Mouse (Mus musculus): ENCODE measurements around the gene Tcerg1l. TPM values are rescaled to one million over a fixed set of nuclear protein-coding genes. Genes with fewer than 3 reads are reported as not detected.

Gene Tcerg1l
- total and polyA plus RNA-seq, 3 experiments, result 0.13 to 0.81 (median 0.40) TPM

DNA sequence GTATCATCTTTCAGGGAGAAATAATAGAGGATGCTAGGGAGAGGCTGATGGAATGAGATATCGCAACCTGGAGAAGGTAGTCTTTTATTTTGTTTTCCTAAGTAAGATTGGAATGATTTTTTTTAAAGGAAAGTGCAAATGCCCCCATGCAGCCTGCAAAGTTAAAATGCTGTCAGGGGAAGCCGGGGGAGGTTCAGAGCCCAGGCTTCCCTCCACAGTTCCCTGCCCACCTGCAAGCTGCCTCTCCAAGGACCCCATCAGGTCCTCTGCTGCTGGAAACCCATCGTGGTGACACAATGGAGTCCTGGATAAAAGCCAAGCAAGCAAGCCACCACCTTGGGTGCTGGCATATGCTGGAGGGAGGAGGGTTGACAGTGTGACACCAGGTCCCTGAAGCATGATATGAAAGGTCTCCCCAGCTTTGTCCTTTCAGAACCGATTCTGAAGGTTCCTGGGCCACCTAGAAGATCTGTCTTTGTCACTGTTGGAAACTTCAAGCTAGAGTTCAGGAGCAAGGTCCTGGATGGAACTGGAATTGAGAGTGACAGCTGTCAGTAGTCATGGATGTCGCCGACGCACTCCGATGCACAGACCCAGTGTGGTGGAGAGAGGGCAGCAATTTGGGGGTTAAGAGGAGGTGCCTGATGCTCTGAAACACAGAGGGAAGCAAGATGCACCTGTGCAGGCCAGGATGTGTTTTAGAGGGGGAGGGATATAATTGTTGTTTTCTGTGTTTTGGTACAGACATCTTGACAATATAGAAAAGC is 3.2 kb upstream of the Tcerg1l start:
- peaks cover 0 to 17% of the 10 kb centered on the region in 2 experiments; a peak in 2 of 4 replicates for H3K4me1 ChIP-seq (ENCODE audit: control insufficient read depth in 1 of 2, insufficient read depth in 2 of 2)
- in situ Hi-C loops (cut with MboI; ENCODE audit: low pct_ligation_motif_present, low pct_unique_long_range_greater_than_20kb, low sequenced_read_pairs) (no loop called here), dilution Hi-C loops (cut with MboI; ENCODE audit: extremely low pct_ligation_motif_present, extremely low pct_unique_long_range_greater_than_20kb, low sequenced_read_pairs) (no loop called here)
- H3K9ac ChIP-seq (ENCODE audit: insufficient read depth, low read depth), result no peak overlapping the region
- TF ChIP-seq UBTF (IDR thresholded peaks at IDR 0.05; ENCODE audit: low read depth, low read length) (no peak), PAX5 (IDR thresholded peaks at IDR 0.05; ENCODE audit: low read length) (no peak), MAFK (IDR thresholded peaks at IDR 0.05; ENCODE audit: insufficient replicate concordance, low read length) (no peak), ZMIZ1 (IDR thresholded peaks at IDR 0.05; ENCODE audit: low read depth, low read length) (no peak), CTCF (conservative IDR thresholded peaks at IDR 0.05 in 1 of 2, IDR thresholded peaks at IDR 0.05 in 1 of 2; ENCODE audit: low read depth in 2 of 2, low read length in 2 of 2) (no peak), CHD2 (IDR thresholded peaks at IDR 0.05; ENCODE audit: low read length) (no peak), SMC3 (IDR thresholded peaks at IDR 0.05; ENCODE audit: low read depth, low read length) (no peak), IRF4 (IDR thresholded peaks at IDR 0.05; ENCODE audit: low read depth, low read length) (no peak)
- no peaks in the 10 kb centered on the region for H3K79me2 ChIP-seq (replicated peaks; ENCODE audit: control insufficient read depth, extremely low read depth, insufficient read depth, poor library complexity, severe bottlenecking)
- no peak overlapping the region for H3K4me3 ChIP-seq (replicated peaks in 1 of 3; ENCODE audit: low read depth in 2 of 3, low read length in 2 of 3, poor library complexity in 1 of 3)
- H3K9me3 ChIP-seq (replicated peaks; ENCODE audit: low read length), result peaks cover 9% of the 10 kb centered on the region
- H3K4me2 ChIP-seq (ENCODE audit: insufficient read depth, low read depth, poor library complexity, severe bottlenecking), result no peak overlapping the region
- H3K36me3 ChIP-seq (replicated peaks in 1 of 2; ENCODE audit: control insufficient read depth in 1 of 2, insufficient read depth in 1 of 2, low read length in 1 of 2), result no peaks in the 10 kb centered on the region
- no peak overlapping the region for H3K27ac ChIP-seq (ENCODE audit: insufficient read depth, low read depth)
- H3K27me3 ChIP-seq (replicated peaks), result peaks cover 22% of the 10 kb centered on the region
- no peak for DNase-seq (ENCODE audit: extremely low read depth)

DNA sequence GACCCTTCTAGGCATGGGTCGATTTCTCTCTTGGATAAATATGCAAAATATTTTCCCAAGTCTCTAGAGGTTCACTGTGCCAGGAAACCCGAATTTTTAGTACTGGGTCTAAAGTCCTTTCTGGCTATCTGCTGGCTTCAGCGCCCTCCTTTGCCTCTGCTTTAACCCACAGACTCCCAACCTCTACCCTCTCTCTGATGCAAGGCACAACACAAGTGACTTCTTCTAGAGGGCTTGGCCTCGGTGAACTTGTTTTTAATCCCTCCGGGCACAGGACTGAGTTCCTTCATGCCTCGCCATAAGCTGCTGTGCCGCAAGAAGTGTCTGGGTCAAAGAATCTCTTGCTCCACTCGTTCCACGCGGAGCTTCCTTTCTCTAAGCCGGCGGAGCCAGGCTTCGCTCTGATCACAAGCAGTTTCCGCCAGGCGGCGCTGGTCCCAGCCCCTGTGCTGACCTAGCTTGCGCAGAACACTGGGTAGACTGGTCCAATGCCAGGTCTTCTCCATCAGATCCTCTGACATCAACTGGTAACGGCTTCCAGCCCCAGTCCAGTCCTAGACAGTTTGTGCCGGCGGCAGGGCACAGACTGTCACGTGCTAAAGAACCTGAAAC is 758 bp upstream of the Tcerg1l start:
- H3K36me3 ChIP-seq (replicated peaks in 1 of 2; ENCODE audit: control insufficient read depth in 1 of 2, insufficient read depth in 1 of 2, low read length in 1 of 2), result no peaks in the 10 kb centered on the region
- peak overlapping the region in 1 of 3 experiments; percentile 44 for H3K4me3 ChIP-seq (replicated peaks in 1 of 3; ENCODE audit: low read depth in 2 of 3, low read length in 2 of 3, poor library complexity in 1 of 3)
- H3K27me3 ChIP-seq (replicated peaks), result peaks cover 19% of the 10 kb centered on the region
- H3K9me3 ChIP-seq (replicated peaks; ENCODE audit: low read length), result peaks cover 9% of the 10 kb centered on the region
- H3K9ac ChIP-seq (ENCODE audit: insufficient read depth, low read depth), result no peak overlapping the region
- H3K27ac ChIP-seq (ENCODE audit: insufficient read depth, low read depth), result no peak overlapping the region
- dilution Hi-C loops (cut with MboI; ENCODE audit: extremely low pct_ligation_motif_present, extremely low pct_unique_long_range_greater_than_20kb, low sequenced_read_pairs) (no loop called here), in situ Hi-C loops (cut with MboI; ENCODE audit: low pct_ligation_motif_present, low pct_unique_long_range_greater_than_20kb, low sequenced_read_pairs) (no loop called here)
- H3K4me2 ChIP-seq (ENCODE audit: insufficient read depth, low read depth, poor library complexity, severe bottlenecking), result peak overlapping the region; percentile 34; the same call in 1 of the 2 replicates
- peaks cover 0 to 17% of the 10 kb centered on the region in 2 experiments; a peak in 2 of 4 replicates for H3K4me1 ChIP-seq (ENCODE audit: control insufficient read depth in 1 of 2, insufficient read depth in 2 of 2)
- peak; percentile 37 for DNase-seq (ENCODE audit: extremely low read depth)
- TF ChIP-seq MEF2A (IDR thresholded peaks at IDR 0.05; ENCODE audit: borderline replicate concordance, low read depth, low read length) (no peak), SMC3 (IDR thresholded peaks at IDR 0.05; ENCODE audit: low read depth, low read length) (peak; percentile 34), KAT2A (IDR thresholded peaks at IDR 0.05; ENCODE audit: insufficient replicate concordance, low read length) (no peak), CTCF (conservative IDR thresholded peaks at IDR 0.05 in 1 of 2, IDR thresholded peaks at IDR 0.05 in 1 of 2; ENCODE audit: low read depth in 2 of 2, low read length in 2 of 2) (peak in 1 of 2 experiments; percentile 45; a peak in 2 of 4 replicates)
- H3K79me2 ChIP-seq (replicated peaks; ENCODE audit: control insufficient read depth, extremely low read depth, insufficient read depth, poor library complexity, severe bottlenecking), result no peaks in the 10 kb centered on the region

Data from CH12.LX (cell line).